Mouse (Mus musculus) testis, adult 2 months (tissue): ENCODE data around the gene Kcnh4. TPM values are rescaled to one million over a fixed set of nuclear protein-coding genes. Genes with fewer than 3 reads are reported as not detected.

Source experiments
- H3K27ac ChIP-seq: fragments of 200-500 bp; 2 replicates; pipeline ENCODE4 v1.5.1; 2012; ENCODE audit warnings: low read depth, low read length; ENCODE audit not compliant: control insufficient read depth, insufficient read depth
- H3K27me3 ChIP-seq: fragments of 200-500 bp; 2 replicates; pipeline ENCODE4 v1.6.1; 2012; ENCODE audit warnings: mild to moderate bottlenecking, low read length, moderate library complexity; ENCODE audit not compliant: control insufficient read depth, insufficient read depth
- H3K36me3 ChIP-seq: fragments of 200-500 bp; 2 replicates; pipeline ENCODE4 v1.6.1; 2012; ENCODE audit warnings: mild to moderate bottlenecking, low read length; ENCODE audit not compliant: control insufficient read depth, insufficient read depth
- H3K4me1 ChIP-seq: fragments of 200-500 bp; 2 replicates; pipeline ENCODE4 v1.6.1; 2012; ENCODE audit warnings: low read length; ENCODE audit not compliant: control insufficient read depth, insufficient read depth
- H3K4me3 ChIP-seq: fragments of 200-500 bp; 2 replicates; pipeline ENCODE4 v1.5.1; 2012; ENCODE audit warnings: low read depth, mild to moderate bottlenecking, low read length, moderate library complexity, mixed read lengths; ENCODE audit not compliant: control insufficient read depth
- CTCF ChIP-seq: fragments of 200-500 bp; IDR thresholded peaks from 2 replicates; pipeline ENCODE4 v1.5.1; 2012; ENCODE audit warnings: low read depth, mild to moderate bottlenecking, inconsistent platforms, low read length, moderate library complexity; ENCODE audit not compliant: control insufficient read depth, insufficient read depth, insufficient replicate concordance
- POLR2A ChIP-seq: fragments of 200-500 bp; IDR thresholded peaks from 2 replicates; pipeline ENCODE4 v1.6.1; 2012; ENCODE audit warnings: low read depth, mild to moderate bottlenecking, inconsistent platforms, low read length, moderate library complexity; ENCODE audit not compliant: control insufficient read depth
- polyA plus RNA-seq: library from polyadenylated mRNA; depleted of rRNA; stranded (reverse); fragments of >200 nt; gene quantifications from 2 replicates; pipeline ENCODE4 v1.2.3, GENCODE M21; 2012

The Kcnh4 gene
- polyA plus RNA-seq, 1 experiment = 0.51 TPM

DNA sequence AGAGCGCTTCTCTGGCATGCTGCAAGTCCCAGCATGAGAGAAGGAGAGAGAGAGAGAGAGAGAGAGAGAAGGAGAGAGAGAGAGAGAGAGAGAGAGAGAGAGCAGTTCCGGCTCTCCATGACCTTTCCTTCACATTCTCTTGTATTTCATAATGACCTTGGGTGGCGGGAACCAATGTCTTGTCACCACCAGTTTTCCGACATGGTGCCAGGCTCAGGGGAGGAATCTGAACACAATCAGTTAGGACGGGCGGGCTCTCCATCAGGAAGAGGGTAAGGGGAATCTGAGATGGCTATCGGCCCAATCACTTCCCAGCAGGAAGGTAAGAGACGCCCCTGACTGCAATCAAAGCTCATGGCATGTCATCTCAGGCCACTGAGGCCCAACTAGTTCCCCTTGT is 20.5 kb upstream of the Kcnh4 start:
- no peaks in the 10 kb centered on the region for H3K4me1 ChIP-seq
- no peak overlapping the region for H3K4me3 ChIP-seq
- no peak overlapping the region for H3K27ac ChIP-seq
- no peak for TF ChIP-seq CTCF
- TF ChIP-seq POLR2A = no peak
- H3K36me3 ChIP-seq = no peaks in the 10 kb centered on the region
- H3K27me3 ChIP-seq = no peaks in the 10 kb centered on the region

DNA sequence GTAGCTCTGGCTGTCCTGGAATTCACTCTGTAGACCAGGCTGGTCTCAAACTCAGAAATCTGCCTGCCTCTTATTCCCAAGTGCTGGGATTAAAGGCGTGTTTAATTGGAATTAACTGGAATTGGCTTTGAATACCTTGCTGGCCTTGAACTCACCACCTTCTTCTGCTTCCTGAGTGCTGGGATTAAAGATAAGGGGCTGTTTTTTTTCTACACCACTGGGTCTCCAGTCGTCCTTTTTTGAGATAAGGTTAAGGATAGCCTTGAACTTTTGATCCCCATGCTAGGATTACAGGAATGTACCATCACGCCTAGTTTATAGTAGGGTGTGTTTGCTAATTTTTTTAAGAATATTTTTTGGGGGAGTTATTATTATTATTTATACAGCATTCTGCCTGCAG is 18.3 kb upstream of the Kcnh4 start:
- no peak overlapping the region for H3K27ac ChIP-seq
- H3K4me3 ChIP-seq = no peak overlapping the region
- H3K36me3 ChIP-seq = no peaks in the 10 kb centered on the region
- no peaks in the 10 kb centered on the region for H3K27me3 ChIP-seq
- no peaks in the 10 kb centered on the region for H3K4me1 ChIP-seq
- TF ChIP-seq POLR2A = no peak
- TF ChIP-seq CTCF = no peak

DNA sequence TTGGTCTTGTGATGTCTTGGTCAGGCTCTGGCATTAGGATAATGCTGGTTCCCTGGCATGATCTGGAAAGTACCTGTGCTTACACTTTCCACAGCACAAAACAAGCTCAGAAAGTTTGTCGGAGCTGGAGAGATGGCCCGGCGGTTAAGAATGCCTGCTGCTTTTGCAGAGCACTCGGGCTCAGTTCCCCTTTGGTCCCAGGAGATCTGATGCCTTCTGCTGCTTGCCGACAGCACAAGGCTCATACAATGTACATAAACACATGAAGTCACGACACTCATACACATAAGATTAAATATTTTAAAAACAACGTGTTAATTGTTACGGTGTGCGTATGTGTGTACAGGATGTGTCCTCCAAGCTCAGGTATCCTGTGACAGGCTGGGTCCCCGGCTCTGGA is 16.2 kb upstream of the Kcnh4 start:
- TF ChIP-seq POLR2A (no peak), CTCF (no peak)
- Histone ChIP-seq H3K4me3 (no peak overlapping the region), H3K36me3 (no peaks in the 10 kb centered on the region), H3K27me3 (no peaks in the 10 kb centered on the region), H3K27ac (no peak overlapping the region), H3K4me1 (peaks cover 1% of the 10 kb centered on the region)

DNA sequence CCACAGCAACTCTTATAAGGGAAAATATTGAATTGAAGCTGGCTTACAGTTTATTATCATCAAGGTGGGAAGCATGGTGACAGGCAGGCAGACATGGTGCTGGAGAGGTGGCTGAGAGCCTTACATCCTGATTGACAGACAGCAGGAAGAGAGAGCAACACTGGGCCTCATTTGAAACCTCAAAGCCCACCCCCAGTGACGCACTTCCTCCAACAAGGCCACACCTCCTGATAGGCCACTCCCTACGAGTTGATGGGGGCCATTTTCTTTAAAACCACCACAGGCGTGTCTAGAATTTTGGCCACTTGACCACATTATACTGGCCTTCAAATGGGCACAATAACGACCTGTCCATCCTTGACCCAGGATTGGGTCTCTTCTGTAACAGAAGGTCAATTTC is 14.5 kb upstream of the Kcnh4 start:
- Histone ChIP-seq H3K36me3 (no peaks in the 10 kb centered on the region), H3K4me1 (peaks cover 5% of the 10 kb centered on the region), H3K27ac (no peak overlapping the region), H3K4me3 (no peak overlapping the region), H3K27me3 (no peaks in the 10 kb centered on the region)
- TF ChIP-seq POLR2A = no peak

DNA sequence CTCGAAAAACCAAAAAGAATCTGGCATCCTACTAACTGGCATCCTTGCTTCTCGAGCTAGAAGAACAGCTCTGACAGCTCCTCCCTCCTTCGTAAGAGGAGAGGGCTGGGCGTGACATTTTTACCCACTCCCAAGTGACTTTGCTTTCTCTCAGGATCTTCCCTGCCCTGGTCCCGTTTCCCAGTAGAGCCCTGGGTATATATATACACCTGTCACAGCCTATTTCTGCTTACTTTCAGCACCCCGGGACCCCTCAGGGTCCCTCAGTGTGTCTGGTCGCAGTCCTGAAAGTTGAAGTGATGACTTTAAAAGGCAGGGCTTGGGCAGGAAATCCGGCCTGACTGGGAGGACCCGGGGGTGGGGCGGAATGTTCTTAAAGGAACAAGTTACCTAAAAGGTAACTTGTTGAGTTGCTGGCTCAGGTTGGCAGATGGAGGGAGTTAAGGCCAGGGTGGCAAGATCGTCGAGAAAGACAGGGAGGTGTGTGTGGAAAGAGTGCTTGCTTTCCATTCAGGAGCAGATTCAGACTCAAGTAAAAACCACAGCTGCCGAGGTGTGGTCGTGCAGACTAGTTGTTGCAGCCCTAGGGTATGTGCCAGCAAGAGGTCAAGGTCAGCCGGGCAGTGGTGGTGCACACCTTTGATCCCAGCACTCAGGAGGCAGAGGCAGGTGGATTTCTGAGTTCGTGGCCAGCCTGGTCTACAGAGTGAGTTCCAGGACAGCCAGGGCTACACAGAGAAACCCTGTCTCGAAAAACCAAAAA is 11.1 kb upstream of the Kcnh4 start, which contains the start of gene Ghdc:
Gene Ghdc, minus strand, starts transcription at position 312 of the 763 bp plus-strand sequence.
- Histone ChIP-seq H3K4me1 (peaks cover 5% of the 10 kb centered on the region), H3K4me3 (peak within 1 kb of the TSS; percentile 78), H3K36me3 (no peaks in the 10 kb centered on the region), H3K27ac (peak within 1 kb of the TSS; percentile 61; the same call in 1 of the 2 replicates), H3K27me3 (no peaks in the 10 kb centered on the region)
- TF ChIP-seq POLR2A (no peak), CTCF (no peak)

DNA sequence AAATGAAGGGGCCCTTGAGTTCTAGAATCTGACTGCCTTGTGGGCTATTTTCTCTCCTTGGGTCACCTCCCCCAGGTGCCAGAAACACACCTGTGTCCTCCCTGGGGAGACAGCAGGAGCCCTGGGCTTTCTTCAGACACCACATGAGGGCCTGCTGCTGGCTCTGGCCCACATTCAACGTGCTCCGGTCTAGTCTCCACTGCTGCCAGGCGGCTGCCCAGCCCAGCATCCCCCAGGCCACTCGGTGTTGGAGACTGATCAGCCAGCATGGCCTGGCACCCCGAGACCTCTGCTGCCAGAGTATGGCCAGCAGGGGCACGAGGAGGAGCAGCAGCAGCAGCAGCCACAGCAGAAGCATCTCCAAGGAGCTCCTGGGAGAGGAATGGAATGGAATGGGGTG is 10.2 kb upstream of the Kcnh4 start:
- Histone ChIP-seq H3K4me3 (no peak overlapping the region), H3K36me3 (no peaks in the 10 kb centered on the region), H3K27me3 (no peaks in the 10 kb centered on the region), H3K27ac (no peak overlapping the region), H3K4me1 (peaks cover 5% of the 10 kb centered on the region)
- no peak for TF ChIP-seq CTCF
- TF ChIP-seq POLR2A = no peak

DNA sequence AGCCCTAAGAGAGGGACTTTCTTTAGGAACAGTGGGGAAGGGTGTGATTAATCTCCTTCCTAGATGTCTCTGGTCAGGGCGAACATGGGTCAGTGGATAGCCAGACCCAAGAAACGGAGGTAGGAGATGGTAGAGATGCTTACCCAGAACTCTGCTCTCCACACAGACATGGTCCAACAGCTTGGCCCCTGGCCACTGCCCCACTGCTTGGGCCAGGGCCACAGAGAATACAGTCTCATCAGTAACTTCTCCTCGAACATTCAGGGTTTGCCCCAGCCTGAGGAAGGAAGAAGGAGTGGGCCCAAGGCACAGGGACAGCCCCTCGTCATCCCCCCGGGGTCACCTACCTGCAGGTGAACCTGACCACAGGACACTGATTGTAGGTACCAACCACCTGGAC is 8.1 kb upstream of the Kcnh4 start:
- H3K4me1 ChIP-seq = peaks cover 5% of the 10 kb centered on the region
- H3K36me3 ChIP-seq = no peaks in the 10 kb centered on the region
- no peak overlapping the region for H3K27ac ChIP-seq
- no peak for TF ChIP-seq POLR2A
- no peak for TF ChIP-seq CTCF
- H3K27me3 ChIP-seq = no peaks in the 10 kb centered on the region
- H3K4me3 ChIP-seq = no peak overlapping the region
